Mouse (Mus musculus): Measurements from ENCODE around the gene Bhlhb9. TPM values are rescaled to one million over a fixed set of nuclear protein-coding genes. Genes with fewer than 3 reads are reported as not detected.
"Not testable (repeated sequence)": the region's sequence is repeated elsewhere in the genome, so short reads cannot be mapped to it uniquely, and the experiment has no call there.

Bhlhb9 gene
- 65.4 and 68.1 TPM in 2 replicates for polyA plus RNA-seq (2014; fragmentation: Nextera tagmentation; extraction: Ambion mirVana)

DNA sequence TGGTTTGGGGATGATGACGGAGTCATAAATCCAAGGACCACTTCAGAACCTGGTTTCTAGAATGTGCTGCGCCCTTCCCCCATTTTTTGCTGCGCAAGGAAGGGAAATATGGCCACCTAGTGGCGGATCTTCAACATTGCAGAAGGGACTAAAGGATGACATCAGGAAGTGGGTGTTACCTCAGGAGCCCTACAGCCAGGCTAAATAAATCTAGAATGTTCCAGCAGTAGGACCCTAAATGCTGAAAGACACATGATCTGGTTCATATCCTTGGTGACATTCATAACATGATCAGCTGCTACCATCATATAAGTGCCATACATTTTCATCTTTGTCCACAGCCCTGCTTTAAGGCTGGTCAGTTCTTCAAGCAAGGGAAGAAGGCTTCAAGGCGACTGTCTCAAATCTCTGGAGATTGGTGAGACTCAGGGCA lies at the start of gene Bhlhb9:
TSS of gene Bhlhb9 (plus strand) at position 383 of the 433 bp plus-strand sequence.
- not testable (repeated sequence) for H3K4me1 ChIP-seq (ENCODE audit: control insufficient read depth, insufficient read depth, low read length); H3K27ac ChIP-seq (replicated peaks; ENCODE audit: low read depth, low read length); H3K9me3 ChIP-seq (ENCODE audit: control insufficient read depth, low read length); H3K36me3 ChIP-seq (ENCODE audit: control insufficient read depth, insufficient read depth, low read length); H3K27me3 ChIP-seq (ENCODE audit: control insufficient read depth, insufficient read depth, low read length); ATAC-seq (ENCODE audit: insufficient number of reproducible peaks, low FRiP score, low TSS enrichment, low read depth)
- Histone ChIP-seq H3K4me2 (ENCODE audit: low read depth, severe bottlenecking) (peak within 1 kb of the TSS; percentile 61), H3K9ac (ENCODE audit: low read length) (peak within 1 kb of the TSS; percentile 56), H3K4me3 (ENCODE audit: low read depth, low read length) (peak within 1 kb of the TSS; percentile 54)
- DNase-seq (ENCODE audit: low spot score) = peak; percentile 31
- WGBS = 5% methylated on average over 2 of the region's 5 CpGs

DNA sequence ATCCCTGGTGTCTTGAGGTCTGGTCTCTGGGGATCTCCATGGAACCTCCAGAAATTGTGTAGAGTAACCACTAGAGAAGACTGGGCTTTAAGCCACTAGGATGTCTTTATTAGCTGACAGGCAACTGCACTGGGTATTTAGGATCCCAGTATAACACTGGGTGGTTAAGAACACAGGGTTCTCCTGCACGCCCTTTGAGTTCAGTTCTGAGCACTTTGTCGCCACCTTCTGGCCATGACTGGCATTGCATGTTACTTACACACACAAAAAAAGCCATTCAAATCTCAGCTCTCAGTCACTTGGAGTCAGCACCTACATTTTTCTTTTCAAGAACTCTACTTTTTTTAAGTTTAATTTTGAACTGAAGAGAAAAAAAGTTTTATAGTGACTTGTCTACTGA lies 44.6 kb upstream of the Bhlhb9 start:
- ATAC-seq (ENCODE audit: insufficient number of reproducible peaks, low FRiP score, low TSS enrichment, low read depth) (no peak), DNase-seq (ENCODE audit: low spot score) (peak; percentile 82)
- Histone ChIP-seq H3K4me1 (ENCODE audit: control insufficient read depth, insufficient read depth, low read length) (no peaks in the 10 kb centered on the region), H3K27me3 (ENCODE audit: control insufficient read depth, insufficient read depth, low read length) (no peaks in the 10 kb centered on the region), H3K4me2 (ENCODE audit: low read depth, severe bottlenecking) (no peak overlapping the region), H3K27ac (replicated peaks; ENCODE audit: low read depth, low read length) (no peak overlapping the region), H3K9ac (ENCODE audit: low read length) (no peak overlapping the region), H3K36me3 (ENCODE audit: control insufficient read depth, insufficient read depth, low read length) (no peaks in the 10 kb centered on the region), H3K4me3 (ENCODE audit: low read depth, low read length) (no peak overlapping the region), H3K9me3 (ENCODE audit: control insufficient read depth, low read length) (no peaks in the 10 kb centered on the region)
- WGBS = 2% methylated on average over 2 of the region's 2 CpGs

DNA sequence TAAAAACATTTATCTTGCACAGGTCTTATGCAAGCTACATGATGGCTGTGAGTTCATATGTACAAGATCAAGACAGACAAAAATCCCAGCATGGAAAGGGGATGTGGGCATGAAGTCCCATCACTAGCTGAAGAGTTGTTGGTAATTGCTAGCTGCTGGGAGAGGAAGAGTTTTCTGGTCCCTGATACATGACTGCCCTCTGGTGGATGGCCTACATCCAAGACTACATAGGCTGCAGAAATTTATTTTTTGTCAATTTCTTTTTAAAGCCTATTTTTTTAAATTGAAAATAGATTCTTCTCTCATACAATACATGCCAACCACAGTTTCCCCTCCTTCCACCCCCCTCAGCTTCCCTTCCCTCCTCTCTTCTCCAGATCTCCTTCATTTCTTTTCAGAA lies 35.7 kb upstream of the Bhlhb9 start:
- no peaks in the 10 kb centered on the region for H3K4me1 ChIP-seq (ENCODE audit: control insufficient read depth, insufficient read depth, low read length)
- H3K9me3 ChIP-seq (ENCODE audit: control insufficient read depth, low read length) = no peaks in the 10 kb centered on the region
- ATAC-seq (ENCODE audit: insufficient number of reproducible peaks, low FRiP score, low TSS enrichment, low read depth) = no peak
- no peak overlapping the region for H3K4me3 ChIP-seq (ENCODE audit: low read depth, low read length)
- no peak overlapping the region for H3K4me2 ChIP-seq (ENCODE audit: low read depth, severe bottlenecking)
- H3K27me3 ChIP-seq (ENCODE audit: control insufficient read depth, insufficient read depth, low read length) = no peaks in the 10 kb centered on the region
- H3K27ac ChIP-seq (replicated peaks; ENCODE audit: low read depth, low read length) = no peak overlapping the region
- H3K9ac ChIP-seq (ENCODE audit: low read length) = no peak overlapping the region
- DNase-seq (ENCODE audit: low spot score) = peak; percentile 21
- no peaks in the 10 kb centered on the region for H3K36me3 ChIP-seq (ENCODE audit: control insufficient read depth, insufficient read depth, low read length)

DNA sequence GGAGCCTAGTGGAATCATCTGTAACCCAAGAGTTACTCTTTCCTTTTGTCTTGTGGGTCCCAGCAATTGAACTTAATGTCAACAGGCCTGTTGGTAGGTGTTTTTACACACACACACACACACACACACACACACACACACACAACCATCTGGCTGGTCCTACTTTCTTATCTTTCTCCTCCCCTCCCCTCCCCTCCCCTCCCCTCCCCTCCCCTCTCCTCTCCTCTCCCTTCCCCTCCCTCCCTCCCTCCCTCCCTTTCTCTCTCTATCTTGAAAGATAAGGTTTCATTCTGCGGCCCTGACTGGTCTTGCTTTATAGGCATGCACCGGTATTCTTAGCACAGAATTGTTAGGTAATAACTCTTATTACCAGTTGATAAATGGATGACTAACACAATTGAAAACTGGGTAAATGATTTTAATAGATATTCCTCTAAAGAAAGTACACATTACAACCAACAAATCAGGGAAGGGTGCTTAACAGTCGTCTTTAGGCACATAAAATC lies 29.3 kb upstream of the Bhlhb9 start:
- no peaks in the 10 kb centered on the region for H3K27me3 ChIP-seq (ENCODE audit: control insufficient read depth, insufficient read depth, low read length)
- no peak overlapping the region for H3K27ac ChIP-seq (replicated peaks; ENCODE audit: low read depth, low read length)
- no peak for ATAC-seq (ENCODE audit: insufficient number of reproducible peaks, low FRiP score, low TSS enrichment, low read depth)
- no peaks in the 10 kb centered on the region for H3K9me3 ChIP-seq (ENCODE audit: control insufficient read depth, low read length)
- no peaks in the 10 kb centered on the region for H3K36me3 ChIP-seq (ENCODE audit: control insufficient read depth, insufficient read depth, low read length)
- H3K4me1 ChIP-seq (ENCODE audit: control insufficient read depth, insufficient read depth, low read length) = no peaks in the 10 kb centered on the region
- H3K4me3 ChIP-seq (ENCODE audit: low read depth, low read length) = no peak overlapping the region
- DNase-seq (ENCODE audit: low spot score) = no peak
- no peak overlapping the region for H3K4me2 ChIP-seq (ENCODE audit: low read depth, severe bottlenecking)
- H3K9ac ChIP-seq (ENCODE audit: low read length) = no peak overlapping the region
- WGBS = 66% methylated on average over 3 of the region's 3 CpGs

DNA sequence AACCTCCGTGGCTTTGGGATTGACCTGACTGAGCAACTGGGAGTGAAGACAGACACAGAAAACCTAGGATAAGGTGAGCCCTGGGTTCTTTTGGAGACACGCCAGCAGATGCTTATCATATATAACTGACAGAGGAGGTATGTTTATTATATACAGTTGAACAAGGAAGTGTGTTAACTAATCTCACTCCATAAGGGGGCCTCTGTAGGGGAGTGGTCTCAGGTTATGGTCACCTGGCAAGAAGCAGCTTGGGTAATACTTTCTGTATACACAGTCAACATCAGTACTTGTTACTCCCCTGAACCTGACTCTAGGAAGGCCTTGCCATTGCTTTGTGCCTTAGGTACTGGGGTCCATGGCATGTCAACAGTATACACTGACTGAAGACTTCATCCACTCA lies 28.8 kb upstream of the Bhlhb9 start:
- H3K4me1 ChIP-seq (ENCODE audit: control insufficient read depth, insufficient read depth, low read length) = no peaks in the 10 kb centered on the region
- H3K4me3 ChIP-seq (ENCODE audit: low read depth, low read length) = no peak overlapping the region
- H3K36me3 ChIP-seq (ENCODE audit: control insufficient read depth, insufficient read depth, low read length) = no peaks in the 10 kb centered on the region
- no peak overlapping the region for H3K27ac ChIP-seq (replicated peaks; ENCODE audit: low read depth, low read length)
- no peaks in the 10 kb centered on the region for H3K27me3 ChIP-seq (ENCODE audit: control insufficient read depth, insufficient read depth, low read length)
- no peak overlapping the region for H3K4me2 ChIP-seq (ENCODE audit: low read depth, severe bottlenecking)
- DNase-seq (ENCODE audit: low spot score) (no peak), ATAC-seq (ENCODE audit: insufficient number of reproducible peaks, low FRiP score, low TSS enrichment, low read depth) (no peak)
- WGBS = 87% methylated on average over 2 of the region's 2 CpGs
- H3K9ac ChIP-seq (ENCODE audit: low read length) = no peak overlapping the region
- no peaks in the 10 kb centered on the region for H3K9me3 ChIP-seq (ENCODE audit: control insufficient read depth, low read length)

DNA sequence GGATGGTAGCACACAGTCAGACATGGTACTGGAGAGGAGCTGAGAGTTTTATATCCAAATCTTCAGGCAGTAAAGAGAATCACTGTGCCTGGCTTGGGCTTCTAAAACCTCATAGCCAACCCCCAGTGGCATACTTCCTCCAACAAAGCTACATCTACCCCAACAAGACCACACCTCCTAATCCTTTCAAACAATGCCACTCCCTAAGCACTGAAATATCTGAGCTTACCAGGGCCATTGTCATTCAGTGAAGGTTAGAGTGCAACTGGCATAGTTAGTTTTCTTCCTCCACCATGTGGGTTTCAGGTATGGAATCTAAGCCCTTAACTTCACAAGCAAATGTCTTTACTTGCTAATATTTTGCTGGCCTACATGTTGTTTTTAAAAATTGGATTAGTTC lies 5.9 kb upstream of the Bhlhb9 start:
- H3K9ac ChIP-seq (ENCODE audit: low read length) = no peak overlapping the region
- H3K4me1 ChIP-seq (ENCODE audit: control insufficient read depth, insufficient read depth, low read length) = no peaks in the 10 kb centered on the region
- H3K27ac ChIP-seq (replicated peaks; ENCODE audit: low read depth, low read length) = no peak overlapping the region
- no peak overlapping the region for H3K4me3 ChIP-seq (ENCODE audit: low read depth, low read length)
- no peak overlapping the region for H3K4me2 ChIP-seq (ENCODE audit: low read depth, severe bottlenecking)
- ATAC-seq (ENCODE audit: insufficient number of reproducible peaks, low FRiP score, low TSS enrichment, low read depth) = no peak
- no peak for DNase-seq (ENCODE audit: low spot score)
- H3K36me3 ChIP-seq (ENCODE audit: control insufficient read depth, insufficient read depth, low read length) = no peaks in the 10 kb centered on the region
- H3K27me3 ChIP-seq (ENCODE audit: control insufficient read depth, insufficient read depth, low read length) = no peaks in the 10 kb centered on the region
- no peaks in the 10 kb centered on the region for H3K9me3 ChIP-seq (ENCODE audit: control insufficient read depth, low read length)

DNA sequence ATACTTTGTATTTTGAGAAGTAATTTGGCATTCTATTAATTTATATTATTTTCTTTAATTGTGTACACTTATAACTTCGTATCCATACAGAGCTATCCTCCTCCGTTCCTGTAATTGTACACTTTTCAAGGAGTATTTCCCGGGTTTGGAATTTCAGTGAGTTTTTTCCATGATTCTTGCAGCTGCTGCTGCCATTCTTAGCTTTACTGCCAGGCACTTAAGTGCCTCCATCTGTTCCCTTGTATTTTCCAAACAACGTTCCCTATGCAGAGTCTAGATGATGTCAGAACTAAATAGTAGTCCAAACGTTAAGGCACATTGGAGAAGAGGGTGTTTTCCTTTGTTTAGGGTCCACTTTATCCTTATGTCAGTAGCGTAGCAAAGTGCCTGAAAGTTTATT lies 5.1 kb upstream of the Bhlhb9 start:
- ATAC-seq (ENCODE audit: insufficient number of reproducible peaks, low FRiP score, low TSS enrichment, low read depth) (no peak), DNase-seq (ENCODE audit: low spot score) (no peak)
- Histone ChIP-seq H3K4me1 (ENCODE audit: control insufficient read depth, insufficient read depth, low read length) (no peaks in the 10 kb centered on the region), H3K9me3 (ENCODE audit: control insufficient read depth, low read length) (no peaks in the 10 kb centered on the region), H3K27ac (replicated peaks; ENCODE audit: low read depth, low read length) (no peak overlapping the region), H3K4me3 (ENCODE audit: low read depth, low read length) (no peak overlapping the region), H3K27me3 (ENCODE audit: control insufficient read depth, insufficient read depth, low read length) (no peaks in the 10 kb centered on the region), H3K36me3 (ENCODE audit: control insufficient read depth, insufficient read depth, low read length) (no peaks in the 10 kb centered on the region), H3K4me2 (ENCODE audit: low read depth, severe bottlenecking) (no peak overlapping the region), H3K9ac (ENCODE audit: low read length) (no peak overlapping the region)
- WGBS = 69% methylated on average over 6 of the region's 6 CpGs

DNA sequence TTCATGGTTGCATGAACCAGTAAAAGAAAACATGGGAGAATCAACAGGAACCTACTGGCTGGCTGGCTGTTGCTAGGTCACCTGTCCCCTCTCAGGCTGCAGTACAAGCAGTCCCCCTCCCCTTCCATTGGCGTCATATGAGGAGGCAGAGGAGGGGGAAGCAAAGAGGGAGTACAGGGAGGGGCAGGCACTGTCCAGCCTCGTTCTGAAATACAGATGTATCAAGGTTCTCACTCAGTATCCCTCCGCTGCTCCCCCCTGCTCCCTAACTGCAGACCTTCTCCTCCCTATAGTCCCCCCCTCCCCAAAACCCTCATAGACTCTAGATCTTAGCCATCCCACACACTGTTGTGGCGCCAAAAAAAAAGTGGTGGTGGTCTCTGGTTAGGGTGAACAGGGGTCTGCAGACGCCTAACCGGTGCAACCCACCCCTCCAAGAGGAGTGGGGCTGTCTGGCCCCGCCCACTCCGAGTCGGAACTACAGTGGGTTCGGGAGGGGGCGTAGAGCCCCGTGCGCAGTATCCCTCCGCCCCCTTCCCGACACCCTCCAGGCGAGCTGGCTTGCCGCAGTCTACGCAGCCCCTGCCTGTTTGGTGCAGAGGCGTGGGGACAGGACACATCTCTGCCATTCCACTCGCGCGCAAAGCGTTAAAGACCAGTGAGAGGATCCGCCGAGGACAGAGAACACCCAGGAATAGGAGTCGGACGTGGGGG lies 1.6 kb upstream of the Bhlhb9 start:
- H3K36me3 ChIP-seq (ENCODE audit: control insufficient read depth, insufficient read depth, low read length); H3K27me3 ChIP-seq (ENCODE audit: control insufficient read depth, insufficient read depth, low read length); H3K9ac ChIP-seq (ENCODE audit: low read length); H3K4me1 ChIP-seq (ENCODE audit: control insufficient read depth, insufficient read depth, low read length); H3K9me3 ChIP-seq (ENCODE audit: control insufficient read depth, low read length); H3K27ac ChIP-seq (replicated peaks; ENCODE audit: low read depth, low read length): not testable (repeated sequence)
- Histone ChIP-seq H3K4me2 (ENCODE audit: low read depth, severe bottlenecking) (peak overlapping the region; percentile 61; the same call in 1 of the 2 replicates), H3K4me3 (ENCODE audit: low read depth, low read length) (peak overlapping the region; percentile 54)
- peak; percentile 73 for DNase-seq (ENCODE audit: low spot score)
- 22% methylated on average over 22 of the region's 27 CpGs for WGBS
- peak; percentile 91 for ATAC-seq (ENCODE audit: insufficient number of reproducible peaks, low FRiP score, low TSS enrichment, low read depth)
